Mouse (Mus musculus) limb, embryonic 15.5 days (tissue): ENCODE measurements around the gene Hoxa10. TPM values are rescaled to one million over a fixed set of nuclear protein-coding genes. Genes with fewer than 3 reads are reported as not detected.
A peak's percentile ranks its signal among the peaks of the same experiment; 100 is the strongest.

Experiments
- ATAC-seq: fragments of 200-750 bp; cut with Nextera tagmentation; 2 replicates; pipeline ENCODE4 v1.8.0; 2017; ENCODE audit warnings: low read depth, moderate TSS enrichment; ENCODE audit not compliant: insufficient number of reproducible peaks, low FRiP score, low TSS enrichment
- H3K27ac ChIP-seq: fragments of 300-500 bp; sonication (generic); 2 replicates; pipeline ENCODE4 v1.5.1; 2015; ENCODE audit warnings: moderate library complexity, mild to moderate bottlenecking, inconsistent platforms
- H3K27me3 ChIP-seq: fragments of 300-500 bp; sonication (generic); 2 replicates; pipeline ENCODE4 v1.6.1; 2015; ENCODE audit warnings: inconsistent platforms
- H3K36me3 ChIP-seq: fragments of 300-500 bp; sonication (generic); 2 replicates; pipeline ENCODE4 v1.6.1; 2015; ENCODE audit warnings: inconsistent platforms
- H3K4me1 ChIP-seq: fragments of 300-500 bp; sonication (generic); 2 replicates; pipeline ENCODE4 v1.6.1; 2015; ENCODE audit warnings: inconsistent platforms
- H3K4me2 ChIP-seq: fragments of 300-500 bp; sonication (generic); 2 replicates; pipeline ENCODE4 v1.6.1; 2015; ENCODE audit warnings: mild to moderate bottlenecking, inconsistent platforms
- H3K4me3 ChIP-seq: fragments of 300-500 bp; sonication (generic); 2 replicates; pipeline ENCODE4 v1.5.1; 2015; ENCODE audit warnings: mild to moderate bottlenecking, inconsistent platforms
- H3K9ac ChIP-seq: fragments of 300-500 bp; sonication (generic); 2 replicates; pipeline ENCODE4 v1.6.1; 2015; ENCODE audit warnings: inconsistent platforms
- H3K9me3 ChIP-seq: fragments of 300-500 bp; sonication (generic); 2 replicates; pipeline ENCODE4 v1.6.1; 2016; ENCODE audit warnings: inconsistent platforms
- WGBS: fragments of 180-500 bp; shearing (Covaris S2); methylation state at CpG from one replicate; pipeline ENCODE4 v1.1.7; 2015; 5-methylcytosine and 5-hydroxymethylcytosine counted together
- polyA plus RNA-seq: library from polyadenylated mRNA; unstranded; fragments of >200 nt; fragmentation: Nextera tagmentation; extraction: Ambion mirVana; gene quantifications from 2 replicates; pipeline ENCODE4 v1.2.1, GENCODE M21; 2015

The Hoxa10 gene
- polyA plus RNA-seq, 1 experiment from 2014 or later, result 108 TPM

DNA sequence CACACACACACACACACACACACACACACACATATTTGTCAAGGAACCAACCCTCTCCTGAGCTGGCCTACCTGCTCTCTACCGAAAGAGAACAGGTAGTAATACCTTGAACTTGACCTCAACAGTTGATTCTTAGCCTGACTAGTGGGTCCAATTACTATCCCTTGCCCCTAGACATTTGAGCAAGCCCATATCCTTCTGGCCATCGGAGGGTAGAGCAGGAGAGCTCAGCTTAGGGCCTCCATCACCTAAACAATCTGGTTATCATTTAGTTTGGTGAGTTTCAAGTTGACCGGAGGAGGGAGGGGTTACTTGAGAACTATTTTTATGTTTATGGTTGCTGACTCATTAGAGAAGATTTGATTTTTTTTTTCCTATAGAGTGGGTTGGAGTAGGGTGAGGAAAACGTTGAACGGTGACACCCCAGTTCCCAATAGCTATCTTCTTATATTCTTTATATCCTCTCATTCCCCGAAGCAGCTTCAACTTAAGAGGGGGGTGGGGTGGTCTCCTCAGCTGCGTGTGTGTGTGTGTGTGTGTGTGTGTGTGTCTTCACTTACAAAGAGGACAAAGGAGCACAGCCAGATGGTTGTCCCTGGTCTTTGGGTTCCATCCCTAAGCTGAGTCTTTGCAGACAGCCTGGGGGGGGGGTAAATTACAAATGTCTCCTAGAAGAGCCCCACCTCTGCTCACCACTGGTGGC, 10.7 kb upstream of the Hoxa10 start:
- H3K9me3 ChIP-seq, result no peaks in the 10 kb centered on the region
- no peaks in the 10 kb centered on the region for H3K36me3 ChIP-seq
- H3K9ac ChIP-seq, result peak overlapping the region; percentile 10
- WGBS, result 17% methylated on average over 7 of the region's 7 CpGs
- H3K27me3 ChIP-seq, result peaks cover 14% of the 10 kb centered on the region
- peak overlapping the region; percentile 56 for H3K4me2 ChIP-seq
- peak overlapping the region; percentile 90 for H3K27ac ChIP-seq
- H3K4me1 ChIP-seq, result peaks cover 15% of the 10 kb centered on the region
- H3K4me3 ChIP-seq, result peak overlapping the region; percentile 39
- ATAC-seq, result no peak

DNA sequence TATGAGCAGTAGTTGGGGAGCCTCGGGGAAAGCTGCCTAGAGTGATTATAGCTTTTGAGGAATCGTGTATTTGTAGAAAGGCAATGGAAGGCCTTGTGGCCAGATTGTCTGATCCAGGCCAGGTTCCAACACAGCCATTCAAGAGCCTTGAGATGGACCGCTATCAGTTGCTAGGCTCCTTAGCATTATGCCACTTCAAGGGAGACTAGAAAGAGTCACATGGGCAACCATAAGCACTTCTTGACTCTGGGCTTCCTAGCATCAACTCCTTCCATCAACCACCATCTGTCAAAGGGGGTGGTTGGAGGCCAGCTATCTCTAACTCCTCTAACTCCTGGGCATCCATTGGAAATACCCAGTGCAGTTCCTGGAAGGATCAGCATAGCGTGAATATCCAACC, 9.2 kb upstream of the Hoxa10 start:
- H3K27me3 ChIP-seq, result peaks cover 14% of the 10 kb centered on the region
- peak overlapping the region; percentile 91 for H3K27ac ChIP-seq
- H3K9me3 ChIP-seq, result no peaks in the 10 kb centered on the region
- no peaks in the 10 kb centered on the region for H3K36me3 ChIP-seq
- no peak for ATAC-seq
- H3K4me3 ChIP-seq, result peak overlapping the region; percentile 64
- H3K4me2 ChIP-seq, result peak overlapping the region; percentile 60
- 0 out of 2 replicates have a peak overlapping the region, but pooled peaks have one; percentile 47 for H3K9ac ChIP-seq
- 11% methylated on average over 4 of the region's 4 CpGs for WGBS
- H3K4me1 ChIP-seq, result peaks cover 15% of the 10 kb centered on the region

DNA sequence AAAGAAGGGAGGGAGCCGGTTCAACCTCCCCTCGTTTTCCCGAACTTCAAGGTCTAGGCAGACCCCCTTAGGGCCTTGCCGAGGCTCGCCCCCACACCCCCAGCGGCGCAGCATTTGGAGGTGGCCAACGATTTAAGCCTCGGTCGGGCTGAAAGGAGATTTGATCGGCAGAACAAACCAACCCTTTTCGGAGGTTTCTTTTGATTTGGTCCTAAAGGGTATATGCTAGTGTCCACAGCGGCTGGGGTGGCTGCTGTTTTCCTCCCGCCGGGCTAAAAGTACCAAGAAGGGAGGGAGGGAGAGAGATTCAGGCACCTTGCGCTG, 8.7 kb upstream of the Hoxa10 start:
- peaks cover 15% of the 10 kb centered on the region for H3K4me1 ChIP-seq
- H3K4me2 ChIP-seq, result peak overlapping the region; percentile 60
- peak overlapping the region; percentile 91 for H3K27ac ChIP-seq
- H3K4me3 ChIP-seq, result peak overlapping the region; percentile 64
- 9% methylated on average over 16 of the region's 16 CpGs for WGBS
- H3K9ac ChIP-seq, result peak overlapping the region; percentile 47; the same call in 1 of the 2 replicates
- no peaks in the 10 kb centered on the region for H3K9me3 ChIP-seq
- no peak for ATAC-seq
- no peaks in the 10 kb centered on the region for H3K36me3 ChIP-seq
- peaks cover 14% of the 10 kb centered on the region for H3K27me3 ChIP-seq

DNA sequence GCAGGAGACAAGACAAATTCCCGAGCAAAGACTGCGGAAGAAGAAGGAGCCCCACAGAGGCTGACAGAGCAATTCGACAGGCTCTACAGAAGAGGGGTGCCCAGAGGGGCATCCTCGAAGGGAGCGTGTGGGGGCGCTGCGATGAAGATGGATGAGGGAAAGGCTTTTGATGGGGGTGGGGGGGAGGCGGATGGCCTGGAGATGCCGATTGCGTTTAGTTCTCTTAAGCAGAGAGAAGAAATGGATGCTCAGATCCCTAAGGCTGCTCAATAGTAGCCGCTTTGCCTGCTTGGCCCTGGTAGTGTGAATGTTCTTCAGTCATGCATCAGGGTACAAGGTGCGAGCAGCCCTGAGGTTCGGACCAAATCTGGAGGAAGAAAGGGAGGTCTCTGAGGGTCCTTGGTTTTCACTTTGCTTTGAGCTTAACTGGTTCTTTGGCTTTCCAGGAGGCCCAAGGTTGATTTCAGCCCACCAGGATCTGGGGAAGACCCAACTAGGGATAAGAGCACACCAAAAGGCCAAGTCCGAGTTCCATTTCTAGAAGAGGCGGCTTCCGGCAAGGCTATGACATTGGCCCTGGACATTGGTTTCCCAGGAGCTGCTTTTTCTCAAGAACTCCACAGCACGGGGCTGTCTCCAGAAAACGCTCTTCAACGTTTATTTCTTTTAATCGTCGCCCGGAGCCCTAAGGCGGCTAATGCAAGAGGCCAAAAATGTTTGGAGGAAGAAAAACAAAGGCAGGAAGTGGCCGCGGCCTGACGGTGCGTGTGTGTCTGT, 8.2 kb upstream of the Hoxa10 start:
- peak overlapping the region; percentile 64 for H3K4me3 ChIP-seq
- peak overlapping the region; percentile 91 for H3K27ac ChIP-seq
- no peaks in the 10 kb centered on the region for H3K36me3 ChIP-seq
- H3K9me3 ChIP-seq, result no peaks in the 10 kb centered on the region
- H3K27me3 ChIP-seq, result peaks cover 14% of the 10 kb centered on the region
- ATAC-seq, result no peak
- H3K9ac ChIP-seq, result peak overlapping the region; percentile 47
- H3K4me1 ChIP-seq, result peaks cover 17% of the 10 kb centered on the region
- WGBS, result 9% methylated on average over 27 of the region's 27 CpGs
- peak overlapping the region; percentile 60 for H3K4me2 ChIP-seq

DNA sequence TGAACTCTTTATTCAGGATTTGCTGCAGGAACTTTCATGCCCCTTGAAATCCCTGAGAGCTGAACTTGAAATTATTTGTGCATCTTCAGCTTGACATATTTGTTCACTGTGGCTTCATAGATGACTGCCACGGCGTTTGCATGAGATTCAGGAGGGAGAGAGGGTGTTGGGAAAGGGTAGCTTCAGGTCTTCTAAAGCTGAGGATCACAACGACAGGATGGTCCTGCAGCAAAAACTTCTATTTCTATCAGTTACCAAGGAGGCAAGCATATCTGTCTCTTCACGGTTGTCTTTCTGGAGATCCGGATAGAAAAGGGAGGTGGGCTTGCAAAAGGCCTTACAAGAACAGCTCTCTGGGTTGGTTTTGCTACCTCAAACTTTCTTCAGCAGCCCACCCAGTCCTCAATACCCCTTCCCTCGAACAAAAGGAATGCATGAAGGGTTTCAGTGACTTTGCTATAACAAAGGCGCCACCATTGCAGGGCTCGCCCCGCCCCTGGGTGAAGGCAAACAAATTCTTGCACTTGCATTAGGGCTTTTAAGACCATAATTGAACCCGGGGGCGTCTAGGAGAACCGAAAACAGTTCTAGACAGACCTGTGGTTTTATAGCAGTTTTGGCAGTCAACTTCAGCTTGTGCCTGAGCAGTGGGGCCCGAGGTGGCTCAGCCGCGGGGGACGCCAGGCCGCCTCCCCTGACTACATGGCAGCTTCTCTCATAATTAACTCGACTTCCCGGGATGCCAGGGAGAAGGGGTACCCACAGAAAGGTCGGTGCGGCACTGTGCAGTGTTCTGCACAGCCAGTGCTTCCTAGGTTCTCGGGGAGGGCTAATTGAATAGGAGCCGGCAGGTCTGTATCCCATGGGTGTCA, 7.3 kb upstream of the Hoxa10 start:
- peaks cover 24% of the 10 kb centered on the region for H3K4me1 ChIP-seq
- WGBS, result 7% methylated on average over 23 of the region's 23 CpGs
- H3K27me3 ChIP-seq, result peaks cover 13% of the 10 kb centered on the region; the same call in 1 of the 2 replicates
- no peaks in the 10 kb centered on the region for H3K36me3 ChIP-seq
- peak overlapping the region; percentile 91 for H3K27ac ChIP-seq
- peak overlapping the region; percentile 60 for H3K4me2 ChIP-seq
- H3K9ac ChIP-seq, result peak overlapping the region; percentile 47
- H3K9me3 ChIP-seq, result no peaks in the 10 kb centered on the region
- ATAC-seq, result no peak
- H3K4me3 ChIP-seq, result peak overlapping the region; percentile 64

DNA sequence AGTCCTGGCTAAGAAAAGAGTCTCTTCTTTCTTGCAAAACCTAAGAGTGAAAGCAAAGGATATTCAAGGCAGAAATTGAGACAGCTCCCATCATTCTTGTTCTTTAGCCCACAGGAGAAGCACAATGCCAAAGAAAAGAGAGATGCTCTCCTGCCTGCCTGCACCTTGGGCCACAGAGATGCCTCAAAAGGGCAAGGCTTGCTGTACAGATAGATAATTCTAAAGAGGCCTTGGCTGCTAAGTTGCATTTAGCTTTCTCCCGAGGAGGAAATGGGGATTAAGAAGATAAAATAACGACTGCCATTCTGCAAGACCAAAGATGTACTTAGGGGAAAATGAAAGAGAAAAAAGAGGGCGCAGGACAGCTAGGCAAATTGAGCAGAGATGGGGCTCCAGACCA, 6.3 kb upstream of the Hoxa10 start:
- no peaks in the 10 kb centered on the region for H3K9me3 ChIP-seq
- peak overlapping the region; percentile 60 for H3K4me2 ChIP-seq
- H3K9ac ChIP-seq, result peak overlapping the region; percentile 89
- H3K4me3 ChIP-seq, result peak overlapping the region; percentile 64
- peak overlapping the region; percentile 96 for H3K27ac ChIP-seq
- WGBS, result 9% methylated on average over 3 of the region's 3 CpGs
- peaks cover 32% of the 10 kb centered on the region for H3K4me1 ChIP-seq
- H3K27me3 ChIP-seq, result 0 out of 2 replicates have a peak, but pooled peaks cover 15% of the 10 kb centered on the region
- ATAC-seq, result no peak
- H3K36me3 ChIP-seq, result no peaks in the 10 kb centered on the region

DNA sequence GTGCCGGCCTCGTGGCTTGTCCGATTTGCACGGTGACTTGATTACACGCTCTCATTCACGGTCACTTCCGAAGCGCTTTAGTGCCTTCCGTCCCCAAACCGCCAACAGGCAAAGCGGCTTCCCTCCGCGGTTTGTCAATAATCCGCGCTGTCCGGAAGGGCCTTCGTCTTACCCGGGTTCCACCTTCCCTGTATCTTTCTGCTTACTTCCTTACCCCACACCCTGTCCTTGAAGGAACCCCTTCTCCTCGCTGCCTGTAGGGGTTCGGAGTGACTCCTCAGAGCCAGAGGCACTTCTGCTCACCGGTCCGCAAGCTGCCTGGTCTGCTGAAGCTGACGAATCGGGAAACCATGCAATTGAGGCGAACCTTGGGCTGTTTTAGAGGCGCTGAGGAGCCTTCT, 5.7 kb upstream of the Hoxa10 start:
- Histone ChIP-seq H3K27me3 (peaks cover 14% of the 10 kb centered on the region; the same call in 1 of the 2 replicates), H3K4me2 (peak overlapping the region; percentile 60), H3K4me1 (peaks cover 32% of the 10 kb centered on the region), H3K9ac (peak overlapping the region; percentile 89), H3K27ac (peak overlapping the region; percentile 96), H3K36me3 (no peaks in the 10 kb centered on the region), H3K4me3 (peak overlapping the region; percentile 64), H3K9me3 (no peaks in the 10 kb centered on the region)
- ATAC-seq, result no peak
- WGBS, result 2% methylated on average over 26 of the region's 26 CpGs

DNA sequence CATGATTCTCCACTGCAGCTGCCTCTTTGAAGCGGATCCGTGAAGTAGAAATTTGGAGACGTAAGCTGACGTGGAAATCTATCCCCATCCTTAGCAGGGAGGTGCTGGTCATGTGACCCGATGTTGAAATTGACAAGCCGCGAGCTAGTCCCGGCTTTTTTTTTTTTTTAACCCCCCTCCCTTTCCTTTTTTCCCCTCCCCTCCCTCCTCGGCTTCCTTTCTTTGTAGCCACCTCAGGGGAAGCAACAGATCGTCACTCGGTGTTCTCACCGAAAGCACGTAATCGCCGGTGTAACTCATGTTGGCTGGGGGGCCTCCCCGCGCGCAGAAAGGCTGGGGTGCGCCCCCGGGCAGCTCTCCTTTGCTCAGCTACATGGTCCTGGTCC, 5.1 kb upstream of the Hoxa10 start, which contains the start of gene Hoxa11:
Gene Hoxa11 (minus strand): TSS at position 54 of the 386 bp plus-strand sequence.
- under 1% methylated on average over 20 of the region's 20 CpGs for WGBS
- H3K27me3 ChIP-seq, result peaks cover 20% of the 10 kb centered on the region; the same call in 1 of the 2 replicates
- no peaks in the 10 kb centered on the region for H3K36me3 ChIP-seq
- H3K4me3 ChIP-seq, result peak within 1 kb of the TSS; percentile 64
- no peaks in the 10 kb centered on the region for H3K9me3 ChIP-seq
- peak within 1 kb of the TSS; percentile 60 for H3K4me2 ChIP-seq
- H3K4me1 ChIP-seq, result peaks cover 35% of the 10 kb centered on the region
- H3K9ac ChIP-seq, result peak within 1 kb of the TSS; percentile 89
- ATAC-seq, result peak; percentile 70
- peak within 1 kb of the TSS; percentile 96 for H3K27ac ChIP-seq

DNA sequence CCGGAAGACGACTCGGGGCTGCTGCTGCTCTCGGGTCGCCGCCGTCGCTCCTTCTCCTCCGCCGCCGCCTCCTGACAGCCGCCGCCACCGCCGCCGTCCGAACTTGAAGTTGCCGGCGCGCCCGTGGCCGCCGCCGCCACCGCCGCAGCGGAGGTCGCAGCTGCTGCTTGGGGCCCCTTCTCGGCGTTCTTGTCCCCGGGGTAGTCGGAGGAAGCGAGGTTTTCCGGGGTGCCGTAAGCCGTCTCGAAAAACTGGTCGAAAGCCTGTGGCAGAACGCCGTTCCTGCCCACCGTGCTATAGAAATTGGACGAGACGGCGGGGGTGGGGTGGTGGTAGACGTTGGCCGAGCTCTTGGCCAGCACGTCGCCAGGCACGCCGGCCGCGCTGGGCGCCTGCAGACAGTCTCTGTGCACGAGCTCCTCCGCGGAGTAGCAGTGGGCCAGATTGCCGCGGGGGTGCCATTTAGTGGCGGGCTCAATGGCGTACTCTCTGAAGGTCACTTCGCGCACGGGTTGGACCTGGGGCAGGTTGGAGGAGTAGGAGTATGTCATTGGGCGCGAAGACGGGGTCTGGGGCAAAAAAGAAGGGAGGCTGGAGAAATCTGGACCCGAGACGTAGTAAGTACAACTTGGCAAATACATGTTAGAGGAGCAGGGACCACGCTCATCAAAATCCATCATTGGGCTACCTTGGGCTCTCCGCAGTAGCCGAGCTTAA, 4.5 kb upstream of the Hoxa10 start:
- Histone ChIP-seq H3K4me2 (peak overlapping the region; percentile 60), H3K4me1 (peaks cover 39% of the 10 kb centered on the region), H3K27ac (peak overlapping the region; percentile 96), H3K4me3 (peak overlapping the region; percentile 64), H3K36me3 (no peaks in the 10 kb centered on the region), H3K9me3 (no peaks in the 10 kb centered on the region), H3K27me3 (peaks cover 20% of the 10 kb centered on the region; the same call in 1 of the 2 replicates), H3K9ac (peak overlapping the region; percentile 89)
- under 1% methylated on average over 64 of the region's 71 CpGs for WGBS
- ATAC-seq, result peak; percentile 23

DNA sequence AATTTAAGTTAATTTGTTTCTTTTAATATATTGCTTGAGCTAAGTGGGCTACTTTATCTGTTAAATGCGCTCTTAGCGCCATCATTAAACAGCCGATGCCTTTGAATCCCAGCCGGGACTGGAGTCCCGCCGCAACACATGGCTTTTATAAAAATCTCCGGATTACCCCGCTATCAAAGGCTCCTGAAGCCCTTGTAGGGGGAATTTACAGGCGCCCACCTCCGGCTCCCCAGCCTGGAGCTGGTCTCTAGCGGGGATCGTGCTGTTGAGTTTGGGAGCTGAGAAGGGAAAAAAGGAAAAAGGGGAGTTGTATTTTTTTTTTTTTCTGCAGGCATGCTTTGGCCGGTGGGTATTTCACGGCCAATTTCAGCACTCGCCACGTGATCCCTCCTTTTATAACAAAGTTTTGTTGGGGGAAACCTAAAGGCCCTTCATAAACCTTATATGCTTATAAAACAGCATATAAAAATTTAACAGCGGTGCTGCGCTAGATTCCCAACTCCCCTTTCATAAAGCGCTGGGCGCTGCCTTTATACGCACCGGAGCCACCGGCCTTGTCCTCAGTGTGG, 3.9 kb upstream of the Hoxa10 start:
- H3K9ac ChIP-seq, result peak overlapping the region; percentile 89
- no peak for ATAC-seq
- H3K4me1 ChIP-seq, result peaks cover 33% of the 10 kb centered on the region
- H3K36me3 ChIP-seq, result no peaks in the 10 kb centered on the region
- H3K4me3 ChIP-seq, result peak overlapping the region; percentile 64
- peak overlapping the region; percentile 96 for H3K27ac ChIP-seq
- H3K4me2 ChIP-seq, result peak overlapping the region; percentile 60
- H3K9me3 ChIP-seq, result no peaks in the 10 kb centered on the region
- peaks cover 23% of the 10 kb centered on the region; the same call in 1 of the 2 replicates for H3K27me3 ChIP-seq
- WGBS, result under 1% methylated on average over 23 of the region's 23 CpGs
